Comparison of ENCODE assay signal across 11 mouse cellular contexts in the genomic region with DNA sequence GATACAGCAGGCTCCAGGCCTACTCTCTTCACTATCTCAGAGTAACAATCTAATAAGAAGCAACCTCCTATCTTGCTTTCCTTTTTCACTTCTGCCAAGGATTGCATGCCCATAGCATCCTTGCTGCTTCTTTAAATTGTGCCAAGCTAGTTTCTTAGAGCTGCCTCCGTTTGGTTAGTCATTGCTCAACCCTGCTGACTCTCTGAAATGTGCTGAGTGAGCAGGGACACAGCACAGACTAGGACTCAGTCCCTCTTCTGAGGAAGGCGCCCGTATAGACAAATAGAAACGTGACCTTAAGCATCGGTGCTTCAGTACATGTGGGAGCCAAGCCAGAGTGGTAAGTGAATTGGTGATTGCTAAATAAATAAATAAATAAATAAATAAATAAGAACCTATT.
A peak's percentile ranks its signal among the peaks of the same experiment; 100 is the strongest.
DNase-seq lines count a peak whose midpoint lies in the region.
"Had no signal": no experiment of that assay in that cellular context is flagged by ENCODE, and none has a peak within 500 bp of the region (broad histone marks: within the 10 kb centered on the region; RNA-seq: fewer than 3 reads in every experiment).

No protein-coding gene starts in this region.

- peak; percentile 5 for DNase-seq in adrenal gland, adult 2 months
- no peak for DNase-seq in adrenal gland, adult 8-10 months
- peak; percentile 7 for DNase-seq in kidney, adult 9 months
- no peak for DNase-seq in kidney, postnatal 14 days
- peak; percentile 47 for DNase-seq in 3134 (ENCODE audit: extremely low read depth, insufficient read length, low spot score)
- DNase-seq in brain, adult 2 months (ENCODE audit: low read depth, low spot score), result peak; percentile 41
- DNase-seq in left cerebral cortex, adult 9 months (ENCODE audit: low spot score in 2 of 2), result no peak
- DNase-seq: cerebellum, adult 18-20 months; cerebellum, adult 9-11 months; cerebellum, postnatal 36 days; gastrocnemius, postnatal 10 days had no signal

Comparison
In these comparisons a context has a peak if more than half of its experiments do, and no peak if none do; other contexts are left out.
1. DNase-seq: peak in adrenal gland, adult 2 months (single experiment), kidney, adult 9 months (single experiment), 3134 (single experiment) and brain, adult 2 months (single experiment); none in adrenal gland, adult 8-10 months (single experiment), kidney, postnatal 14 days (single experiment) and left cerebral cortex, adult 9 months (0 of 2).